Mouse (Mus musculus): ENCODE measurements around the gene Pax5. TPM values are rescaled to one million over a fixed set of nuclear protein-coding genes. Genes with fewer than 3 reads are reported as not detected.

Gene Pax5
- total RNA-seq, 4 experiments from 2014 or later: 0.17 to 1.8 (median 0.79) TPM

Small RNAs within 50 kb of the gene (microRNA-seq; reads per million reads assigned to microRNA genes)
- gene Mir5120: 0 reads per million in 2 experiments

Other genes starting within 250 kb of the Pax5 start
- 10 to 100 TPM; 37.4 to 78.7 (median 52.4) TPM for gene Zcchc7, start 45.4 kb upstream of the Pax5 start, total RNA-seq (2022)

Measured in adrenal gland, adult 8-10 months (tissue).